Mouse (Mus musculus) myocyte (in vitro differentiated cells): ENCODE data around the gene Lrrc27. TPM values are rescaled to one million over a fixed set of nuclear protein-coding genes. Genes with fewer than 3 reads are reported as not detected.

Source experiments
- H3K27me3 ChIP-seq: one replicate; pipeline ENCODE4 v1.6.1; 2011; ENCODE audit not compliant: control insufficient read depth, insufficient read depth, insufficient read length
- H3K36me3 ChIP-seq: one replicate; pipeline ENCODE4 v1.6.1; 2011; ENCODE audit not compliant: control insufficient read depth, insufficient read depth
- H3K4me2 ChIP-seq: one replicate; pipeline ENCODE4 v1.6.1; 2011; ENCODE audit warnings: low read depth, control low read depth
- H3K4me3 ChIP-seq: one replicate; pipeline ENCODE4 v1.5.1; 2011; ENCODE audit warnings: mild to moderate bottlenecking, control low read depth, moderate library complexity
- H3K79me2 ChIP-seq: one replicate; pipeline ENCODE4 v1.6.1; 2011; ENCODE audit not compliant: control insufficient read depth, insufficient read depth
- H3ac ChIP-seq: one replicate; pipeline ENCODE4 v1.6.1; 2011; ENCODE audit not compliant: control insufficient read depth, insufficient read length
- CEBPB ChIP-seq: IDR thresholded peaks from 2 replicates; pipeline ENCODE4 v1.6.1; 2011; ENCODE audit warnings: mild to moderate bottlenecking, moderate library complexity; ENCODE audit not compliant: poor library complexity, insufficient read depth, severe bottlenecking
- E2F4 ChIP-seq: IDR thresholded peaks from one replicate; pipeline ENCODE4 v1.6.1; 2011; ENCODE audit warnings: mild to moderate bottlenecking, control low read depth, moderate library complexity; ENCODE audit not compliant: insufficient read depth
- MAX ChIP-seq: IDR thresholded peaks from one replicate; pipeline ENCODE4 v1.6.1; 2011; ENCODE audit warnings: low read depth, mild to moderate bottlenecking, control low read depth
- MYOD1 ChIP-seq, 3 experiments: IDR thresholded peaks; one replicate each; pipeline ENCODE4 v1.6.1; 2011; ENCODE audit warnings: control low read depth in 2 of 3, low read depth in 2 of 3, mild to moderate bottlenecking in 2 of 3, moderate library complexity in 1 of 3; ENCODE audit not compliant: insufficient read length in 2 of 3, control insufficient read depth in 1 of 3
- MYOG ChIP-seq, 3 experiments: IDR thresholded peaks; one replicate each; pipeline ENCODE4 v1.6.1; 2011; ENCODE audit warnings: control low read depth in 2 of 3, low read depth in 2 of 3, mild to moderate bottlenecking in 2 of 3; ENCODE audit not compliant: insufficient read length in 2 of 3, control insufficient read depth in 1 of 3, insufficient read depth in 1 of 3
- POLR2A ChIP-seq: IDR thresholded peaks from one replicate; pipeline ENCODE4 v1.6.1; 2011; ENCODE audit warnings: low read depth, mild to moderate bottlenecking, control low read depth, moderate library complexity; ENCODE audit not compliant: insufficient read length
- POLR2AphosphoS2 ChIP-seq: IDR thresholded peaks from one replicate; pipeline ENCODE4 v1.6.1; 2011; ENCODE audit warnings: low read depth, control low read depth; ENCODE audit not compliant: insufficient read length
- REST ChIP-seq: IDR thresholded peaks from one replicate; pipeline ENCODE4 v1.6.1; 2011; ENCODE audit warnings: mild to moderate bottlenecking, control low read depth, moderate library complexity; ENCODE audit not compliant: insufficient read depth, insufficient read length
- SRF ChIP-seq: IDR thresholded peaks from one replicate; pipeline ENCODE4 v1.6.1; 2011; ENCODE audit warnings: low read depth; ENCODE audit not compliant: control insufficient read depth, insufficient read length
- TCF12 ChIP-seq: IDR thresholded peaks from one replicate; pipeline ENCODE4 v1.6.1; 2011; ENCODE audit warnings: mild to moderate bottlenecking, control low read depth; ENCODE audit not compliant: poor library complexity, insufficient read depth, severe bottlenecking
- TCF3 ChIP-seq: IDR thresholded peaks from one replicate; pipeline ENCODE4 v1.6.1; 2011; ENCODE audit warnings: low read depth, control low read depth; ENCODE audit not compliant: insufficient read length
- USF1 ChIP-seq: IDR thresholded peaks from one replicate; pipeline ENCODE4 v1.6.1; 2011; ENCODE audit warnings: low read depth, mild to moderate bottlenecking, control low read depth, moderate library complexity
- polyA plus RNA-seq: library from polyadenylated mRNA; unstranded; fragments of >200 nt; fragmentation: generic; extraction: Trizol; gene quantifications from one replicate; pipeline ENCODE4 v1.2.1, GENCODE M21; 2012; ENCODE audit warnings: missing spikeins

The Lrrc27 gene
- polyA plus RNA-seq, 1 experiment = 7.9 TPM

- H3K4me2 ChIP-seq = no peak overlapping the region
- H3K27me3 ChIP-seq = peaks cover 23% of the 10 kb centered on the region
- H3K4me3 ChIP-seq = no peak overlapping the region
- no peaks in the 10 kb centered on the region for H3K79me2 ChIP-seq
- no peak overlapping the region for H3ac ChIP-seq
- TF ChIP-seq E2F4 (no peak), MYOG (IDR thresholded peaks at IDR 0.05; ENCODE audit: control insufficient read depth in 1 of 3, insufficient read depth in 1 of 3, insufficient read length in 2 of 3, low read depth in 2 of 3) (no peak), MAX (no peak), MYOD1 (IDR thresholded peaks at IDR 0.05; ENCODE audit: control insufficient read depth in 1 of 3, insufficient read length in 2 of 3, low read depth in 2 of 3) (no peak), POLR2A (no peak)
- H3K36me3 ChIP-seq = no peaks in the 10 kb centered on the region
These were observed 32.7 kb upstream of the Lrrc27 start for GRCm38 (mm10) chr7:139180058-139180457.

- Histone ChIP-seq H3K27me3 (peaks cover 11% of the 10 kb centered on the region), H3K4me3 (no peak overlapping the region), H3ac (no peak overlapping the region), H3K4me2 (no peak overlapping the region), H3K36me3 (no peaks in the 10 kb centered on the region), H3K79me2 (no peaks in the 10 kb centered on the region)
- TF ChIP-seq REST (no peak), TCF12 (no peak), TCF3 (no peak), E2F4 (no peak), POLR2AphosphoS2 (no peak), SRF (no peak), MYOD1 (IDR thresholded peaks at IDR 0.05; ENCODE audit: control insufficient read depth in 1 of 3, insufficient read length in 2 of 3, low read depth in 2 of 3) (no peak)
These were observed 28.4 kb upstream of the Lrrc27 start for GRCm38 (mm10) chr7:139184396-139184795.

GRCm38 (mm10) chr7:139184846-139185245 lies 27.9 kb upstream of the Lrrc27 start:
- peaks cover 10% of the 10 kb centered on the region for H3K27me3 ChIP-seq
- H3ac ChIP-seq = no peak overlapping the region
- H3K4me3 ChIP-seq = no peak overlapping the region
- no peaks in the 10 kb centered on the region for H3K36me3 ChIP-seq
- no peaks in the 10 kb centered on the region for H3K79me2 ChIP-seq
- H3K4me2 ChIP-seq = no peak overlapping the region
- no peak for TF ChIP-seq SRF
- TF ChIP-seq USF1 = no peak
- no peak for TF ChIP-seq MYOG (IDR thresholded peaks at IDR 0.05; ENCODE audit: control insufficient read depth in 1 of 3, insufficient read depth in 1 of 3, insufficient read length in 2 of 3, low read depth in 2 of 3)
- no peak for TF ChIP-seq E2F4
- TF ChIP-seq REST = no peak
- no peak for TF ChIP-seq CEBPB
- TF ChIP-seq POLR2AphosphoS2 = no peak
- TF ChIP-seq POLR2A = no peak

GRCm38 (mm10) chr7:139185971-139186370 lies 26.8 kb upstream of the Lrrc27 start:
- H3K79me2 ChIP-seq = no peaks in the 10 kb centered on the region
- H3K36me3 ChIP-seq = no peaks in the 10 kb centered on the region
- H3K4me3 ChIP-seq = no peak overlapping the region
- H3ac ChIP-seq = no peak overlapping the region
- peaks cover 5% of the 10 kb centered on the region for H3K27me3 ChIP-seq
- TF ChIP-seq USF1 (no peak), CEBPB (no peak), POLR2A (no peak), POLR2AphosphoS2 (no peak), TCF12 (no peak), MAX (no peak), MYOG (IDR thresholded peaks at IDR 0.05; ENCODE audit: control insufficient read depth in 1 of 3, insufficient read depth in 1 of 3, insufficient read length in 2 of 3, low read depth in 2 of 3) (no peak), MYOD1 (IDR thresholded peaks at IDR 0.05; ENCODE audit: control insufficient read depth in 1 of 3, insufficient read length in 2 of 3, low read depth in 2 of 3) (no peak), REST (no peak), E2F4 (no peak), TCF3 (no peak), SRF (no peak)
- no peak overlapping the region for H3K4me2 ChIP-seq

GRCm38 (mm10) chr7:139186436-139186835 lies 26.4 kb upstream of the Lrrc27 start:
- H3ac ChIP-seq = no peak overlapping the region
- no peaks in the 10 kb centered on the region for H3K79me2 ChIP-seq
- TF ChIP-seq TCF3 = no peak
- no peak for TF ChIP-seq USF1
- TF ChIP-seq E2F4 = no peak
- no peak for TF ChIP-seq MAX
- no peak for TF ChIP-seq POLR2A
- no peak for TF ChIP-seq MYOD1 (IDR thresholded peaks at IDR 0.05; ENCODE audit: control insufficient read depth in 1 of 3, insufficient read length in 2 of 3, low read depth in 2 of 3)
- no peak for TF ChIP-seq CEBPB
- no peak for TF ChIP-seq SRF
- TF ChIP-seq REST = no peak
- TF ChIP-seq POLR2AphosphoS2 = no peak
- no peak for TF ChIP-seq TCF12
- TF ChIP-seq MYOG (IDR thresholded peaks at IDR 0.05; ENCODE audit: control insufficient read depth in 1 of 3, insufficient read depth in 1 of 3, insufficient read length in 2 of 3, low read depth in 2 of 3) = no peak
- H3K4me2 ChIP-seq = no peak overlapping the region
- H3K27me3 ChIP-seq = peaks cover 5% of the 10 kb centered on the region
- no peak overlapping the region for H3K4me3 ChIP-seq
- H3K36me3 ChIP-seq = no peaks in the 10 kb centered on the region
